Mouse (Mus musculus) hematopoietic stem cell, adult 5-6 weeks (primary cell): ENCODE measurements around the gene Tbc1d30. TPM values are rescaled to one million over a fixed set of nuclear protein-coding genes. Genes with fewer than 3 reads are reported as not detected.
"Not testable (repeated sequence)": the region's sequence is repeated elsewhere in the genome, so short reads cannot be mapped to it uniquely, and the experiment has no call there.

Source experiments
- ATAC-seq, 2 experiments: fragments of 125-278 bp in 1 of 2; replicated peaks in 1 of 2; 2 replicates each; pipeline ENCODE4 v1.8.0; 2016 to 2017; ENCODE audit warnings: inconsistent platforms in 2 of 2, mild to moderate bottlenecking in 2 of 2, moderate number of reproducible peaks in 2 of 2, low read depth in 1 of 2, moderate TSS enrichment in 1 of 2; ENCODE audit not compliant: low FRiP score in 2 of 2, poor library complexity in 2 of 2, severe bottlenecking in 2 of 2, insufficient read depth in 1 of 2, low TSS enrichment in 1 of 2
- total RNA-seq: library from RNA; stranded (forward); fragments of 172-1452, 232-1000 nt; gene quantifications from 2 replicates; pipeline ENCODE4 v1.2.3, GENCODE M21; 2017

Gene Tbc1d30
- total RNA-seq, 1 experiment from 2014 or later, result 1.7 TPM

DNA sequence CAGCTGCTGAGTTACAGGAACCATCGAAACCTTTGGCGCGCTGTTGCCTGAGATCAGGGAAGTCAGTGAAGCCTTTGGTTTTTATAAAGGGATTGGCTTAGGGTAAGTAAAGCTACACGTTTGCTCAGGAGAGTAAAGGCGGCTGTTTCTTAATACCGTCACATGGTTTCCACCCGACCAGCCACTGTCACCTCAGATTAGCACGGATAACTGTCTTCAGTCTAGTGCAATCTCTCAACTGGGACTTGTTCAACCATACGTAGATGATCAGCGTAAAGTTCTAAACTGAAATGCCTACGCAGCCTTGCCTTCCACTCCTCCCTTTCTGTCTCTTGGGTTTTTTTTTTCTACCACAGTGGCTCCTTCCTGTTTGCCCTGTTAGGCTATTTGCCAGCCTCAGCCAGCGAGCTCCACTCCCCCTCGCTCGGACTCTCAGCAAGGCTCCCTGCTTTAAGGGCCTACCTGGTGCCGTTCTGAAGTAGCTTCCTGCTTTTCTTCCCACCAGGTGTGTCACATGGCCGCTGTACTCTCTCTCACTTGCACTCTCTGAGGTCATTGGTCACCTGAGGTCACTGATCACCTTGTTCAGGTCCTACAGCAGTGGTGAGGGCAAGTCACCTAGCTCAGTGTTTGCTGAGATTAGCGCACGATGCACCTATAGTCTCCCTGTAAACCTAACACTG lies 17.8 kb upstream of the Tbc1d30 start:
- ATAC-seq, result no peak

DNA sequence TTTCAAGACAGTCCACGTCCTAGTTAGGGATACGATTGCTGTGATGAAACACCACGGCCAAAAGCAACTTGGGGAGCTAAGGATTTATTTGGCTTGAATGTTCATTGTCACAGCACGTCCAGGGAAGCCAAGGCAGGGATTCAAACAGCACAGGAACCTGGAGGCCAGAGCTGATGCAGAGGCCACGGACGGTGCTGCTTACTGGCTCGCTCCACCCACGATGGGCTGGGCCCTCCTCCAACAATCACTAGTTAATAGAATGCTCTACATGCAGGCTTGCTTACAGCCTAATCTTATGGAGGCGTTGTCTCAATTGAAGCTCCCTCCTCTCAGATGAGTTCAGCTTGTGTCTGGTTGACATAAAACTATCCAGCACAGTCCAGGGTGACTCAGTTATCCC lies 16.7 kb upstream of the Tbc1d30 start:
- no peak for ATAC-seq

- no peak for ATAC-seq
Observed at GRCm38 (mm10) chr10:121367271-121367670, 16.2 kb upstream of the Tbc1d30 start.

DNA sequence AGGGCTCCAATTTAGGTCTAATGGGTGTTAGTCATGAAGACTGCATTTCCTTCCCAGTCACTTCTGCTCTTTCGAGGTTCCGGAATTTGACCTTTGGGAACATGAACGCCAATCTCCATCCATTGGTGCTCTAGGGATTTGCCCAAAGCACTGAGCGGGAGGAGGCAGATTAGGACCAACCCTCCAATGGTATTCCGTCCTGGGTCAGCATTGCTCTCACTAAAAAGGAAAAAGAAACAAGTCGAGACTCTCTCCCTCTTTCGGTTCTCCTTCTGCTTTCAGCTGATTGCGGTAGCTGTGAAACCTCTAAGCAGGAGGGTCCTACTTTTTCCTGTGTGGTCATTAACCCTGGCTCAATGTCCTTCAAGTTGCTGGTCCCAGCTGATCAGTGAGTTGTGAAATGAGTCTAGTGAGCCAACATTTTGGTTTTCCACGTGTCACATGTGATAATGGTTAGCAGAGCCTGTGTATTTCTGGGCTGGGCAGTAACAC lies 14.7 kb upstream of the Tbc1d30 start:
- peak; percentile 54 to 64 for ATAC-seq

GRCm38 (mm10) chr10:121364801-121365564 lies 13.9 kb upstream of the Tbc1d30 start, which contains the start of gene Gns:
TSS of gene Gns (plus strand) at chr10:121365090.
- ATAC-seq, result peak; percentile 57 to 65

DNA sequence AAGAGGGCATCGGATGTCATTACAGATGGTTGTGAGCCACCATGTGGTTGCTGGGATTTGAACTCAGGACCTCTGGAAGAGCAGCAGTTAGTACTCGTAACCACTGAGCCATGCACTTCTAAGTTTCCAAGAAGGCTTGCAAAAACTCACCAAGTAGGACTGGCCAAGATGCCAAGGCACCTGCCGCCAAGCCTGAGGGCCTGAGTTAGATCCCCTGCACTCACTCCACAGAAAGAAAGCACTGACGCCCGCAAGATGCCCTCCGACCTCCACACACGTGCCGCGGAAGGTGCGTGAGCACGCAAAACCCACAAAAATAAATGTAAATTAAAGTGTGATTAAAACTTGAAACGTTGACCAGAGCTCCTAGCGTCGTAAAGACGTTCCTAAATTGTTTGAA lies 13.2 kb upstream of the Tbc1d30 start:
- ATAC-seq, result no peak

- no peak for ATAC-seq
Observed at GRCm38 (mm10) chr10:121363201-121363600, 12.1 kb upstream of the Tbc1d30 start.

- no peak for ATAC-seq
Observed at GRCm38 (mm10) chr10:121360358-121360757, 9.3 kb upstream of the Tbc1d30 start.

DNA sequence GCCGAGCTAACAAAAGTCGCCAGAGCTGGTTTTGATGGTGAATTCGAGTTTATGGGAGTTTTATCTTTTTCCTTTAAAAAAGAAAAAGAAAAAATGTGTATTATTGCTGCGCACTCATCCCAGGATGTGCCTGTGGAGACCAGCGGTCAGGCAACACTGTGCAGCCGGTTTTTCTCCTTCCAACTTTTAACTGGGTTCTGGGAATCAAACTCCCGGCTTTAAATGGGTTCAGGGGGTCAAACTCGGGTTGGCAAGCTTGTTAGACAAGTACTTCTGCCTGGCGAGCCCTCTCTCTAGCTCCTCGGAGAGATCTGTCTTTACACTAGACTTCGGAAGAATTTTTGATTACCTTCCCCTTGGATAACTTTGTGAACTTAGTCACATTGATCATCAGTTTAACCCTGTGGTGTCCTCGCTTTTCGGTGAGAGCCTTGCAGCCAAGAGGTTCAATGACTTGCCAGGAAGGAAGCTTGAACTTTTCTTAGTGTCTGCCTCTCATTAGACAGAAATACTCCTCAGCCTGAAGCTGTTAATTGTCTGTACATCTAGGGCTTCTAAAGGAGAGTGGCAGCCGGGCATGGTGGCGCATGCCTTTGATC lies 713 bp upstream of the Tbc1d30 start:
- ATAC-seq, result no peak

- peak; percentile 37 to 42; a peak in 3 of 4 replicates for ATAC-seq
Observed at GRCm38 (mm10) chr10:121350357-121351065, 567 bp downstream of the Tbc1d30 start.

DNA sequence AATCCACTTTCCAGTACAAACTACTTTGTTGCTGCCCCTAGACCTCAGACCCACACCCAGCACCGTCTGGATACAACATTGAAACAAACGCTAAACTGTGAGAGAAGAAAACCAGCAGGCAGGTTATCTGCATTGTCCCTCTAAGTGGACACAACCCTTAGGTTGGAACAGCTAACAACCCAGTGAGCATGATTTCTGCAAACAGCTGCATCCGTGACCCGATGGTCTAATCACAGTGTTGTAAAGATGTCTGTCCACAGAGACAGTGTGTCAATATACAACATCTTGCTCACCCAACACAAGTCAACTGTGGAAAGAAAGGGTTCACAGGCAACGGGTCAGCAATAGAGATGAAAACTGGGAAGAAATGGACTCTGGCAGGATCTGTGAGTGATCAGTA lies 1.8 kb downstream of the Tbc1d30 start:
- ATAC-seq, result no peak

DNA sequence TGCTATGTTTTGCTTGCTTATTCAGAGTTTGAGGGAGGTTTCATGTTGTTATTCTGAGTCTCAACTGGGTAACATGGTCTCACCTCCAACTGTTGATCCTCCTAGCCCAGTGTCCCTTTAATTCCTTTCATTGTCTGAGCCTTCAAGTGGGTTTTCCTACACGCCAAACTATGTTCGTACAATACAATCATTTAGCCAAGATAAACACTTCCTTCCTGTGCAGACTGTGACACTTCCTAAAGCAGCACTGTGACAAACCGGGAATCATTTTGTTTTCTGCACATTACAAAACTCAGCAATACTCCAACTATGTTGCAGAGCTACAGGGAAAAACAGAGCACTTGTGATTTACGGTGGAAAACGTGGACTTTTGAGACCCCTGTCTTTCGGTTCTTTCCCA lies 7.2 kb downstream of the Tbc1d30 start:
- no peak for ATAC-seq

- ATAC-seq, result no peak
Observed at GRCm38 (mm10) chr10:121342260-121342659, 8.8 kb downstream of the Tbc1d30 start.

- no peak for ATAC-seq
Observed at GRCm38 (mm10) chr10:121340754-121341593, 10.1 kb downstream of the Tbc1d30 start.

DNA sequence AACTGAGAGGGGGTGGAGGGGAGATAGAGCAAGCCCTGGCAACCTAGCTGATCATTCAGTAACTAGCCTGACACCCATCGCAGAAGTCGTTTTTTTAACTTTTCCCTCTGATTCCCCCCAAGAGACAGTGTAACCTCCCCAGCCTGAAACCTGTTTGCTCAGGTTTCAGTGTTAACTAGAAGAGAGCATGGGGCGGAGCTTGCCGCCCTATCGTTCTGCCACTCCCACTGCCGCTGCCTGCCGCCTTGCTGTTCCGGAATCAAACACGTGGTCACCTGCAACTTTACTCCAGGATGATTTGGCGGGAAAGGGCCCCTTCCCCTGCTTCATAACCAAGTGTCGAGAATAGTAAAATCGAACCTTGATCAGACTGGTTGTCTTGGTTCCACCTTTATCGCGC lies 14.5 kb downstream of the Tbc1d30 start:
- not testable (repeated sequence) for ATAC-seq

DNA sequence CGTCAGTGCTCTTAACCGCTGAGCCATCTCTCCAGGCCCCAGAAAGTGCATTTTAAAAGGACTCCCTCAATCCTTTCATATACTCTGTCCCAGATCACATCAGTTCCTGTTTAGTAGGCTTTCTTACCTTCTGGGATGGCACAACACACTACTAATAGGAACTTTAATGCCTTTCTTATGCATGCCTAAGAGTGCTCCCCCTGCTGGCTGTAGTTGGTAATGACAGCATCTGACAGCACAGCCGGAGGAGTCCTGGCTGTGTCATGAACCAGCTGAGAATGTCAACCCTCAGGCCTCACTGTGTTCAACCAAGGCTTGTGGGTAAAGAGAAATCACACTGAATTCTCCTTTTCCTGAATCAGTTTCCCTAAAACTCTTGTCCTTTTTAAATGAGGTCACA lies 16.5 kb downstream of the Tbc1d30 start:
- peak; percentile 46 to 83; a peak in 3 of 4 replicates for ATAC-seq

GRCm38 (mm10) chr10:121330940-121331339 lies 20.1 kb downstream of the Tbc1d30 start:
- ATAC-seq, result peak in 1 of 2 experiments; percentile 74; a peak in 2 of 4 replicates
